ENCODE assay signal across 24 mouse cellular contexts in genomic region chr4:136461206-136461605, GRCm38 (mm10). TPM values are rescaled to one million over a fixed set of nuclear protein-coding genes. Genes with fewer than 3 reads are reported as not detected.
DNase-seq lines count a peak whose midpoint lies in the region; TF ChIP-seq lines count a peak whose summit lies in the region.
"Had no signal": no experiment of that assay in that cellular context is flagged by ENCODE, and none has a peak within 500 bp of the region (broad histone marks: within the 10 kb centered on the region; RNA-seq: fewer than 3 reads in every experiment).

No protein-coding gene starts in this region.

- H3K4me2 ChIP-seq in myocyte (ENCODE audit: low read depth), result no peak overlapping the region

- peaks cover under 1 to 19% of the 10 kb centered on the region in 2 experiments for H3K4me1 ChIP-seq in MEL (ENCODE audit: control insufficient read depth in 1 of 2, insufficient read depth in 2 of 2, low read length in 2 of 2)

- no peak overlapping the region for H3ac ChIP-seq in myocyte (ENCODE audit: control insufficient read depth, insufficient read length)

- DNase-seq in gastrocnemius, adult 2 months, result no peak
- DNase-seq in gastrocnemius, postnatal 14 days, result no peak
- no peak for DNase-seq in layer of hippocampus, adult 2 months (ENCODE audit: low spot score in 2 of 2)
- DNase-seq in layer of hippocampus, postnatal 10 days (ENCODE audit: low spot score in 2 of 2), result no peak
- peak; percentile 31 for DNase-seq in MEL (ENCODE audit: low read depth, low spot score)
- DNase-seq in ovary, postnatal 36 days (ENCODE audit: low spot score), result no peak
- DNase-seq in left cerebral cortex, adult 9 months (ENCODE audit: low spot score in 2 of 2), result no peak
- DNase-seq: adrenal gland, postnatal 10 days; B cell, adult 2 months; kidney, postnatal 4 days; liver; lung, adult 2 months; lung, postnatal 4 days; retina, postnatal 1 day; thymus, adult 2 months had no signal

- peaks cover 0 to 12% of the 10 kb centered on the region in 2 experiments; a peak in 2 of 4 replicates for H3K36me3 ChIP-seq in MEL (ENCODE audit: control insufficient read depth in 1 of 2, insufficient read depth in 2 of 2, low read length in 2 of 2)
- H3K36me3 ChIP-seq in myocyte (ENCODE audit: control insufficient read depth, insufficient read depth), result no peaks in the 10 kb centered on the region
- H3K36me3 ChIP-seq: embryonic facial prominence, embryonic 15.5 days; forebrain, embryonic 12.5 days; G1E; midbrain, embryonic 10.5 days had no signal

- no peak for TF ChIP-seq RAD21 in MEL (IDR thresholded peaks at IDR 0.05; ENCODE audit: low read depth, low read length)

- no peak for TF ChIP-seq CTCF in gastrocnemius, adult 2 months (IDR thresholded peaks at IDR 0.05)
- TF ChIP-seq CTCF in layer of hippocampus, adult 2 months (conservative IDR thresholded peaks at IDR 0.05), result no peak
- no peak for TF ChIP-seq CTCF in MEL (IDR thresholded peaks at IDR 0.05 in 2 of 3, conservative IDR thresholded peaks at IDR 0.05 in 1 of 3; ENCODE audit: control insufficient read depth in 1 of 3, insufficient read depth in 1 of 3, low read depth in 2 of 3, low read length in 3 of 3, poor library complexity in 1 of 3, severe bottlenecking in 1 of 3)

- H3K4me3 ChIP-seq in gastrocnemius, adult 2 months, result 0 out of 2 replicates have a peak overlapping the region, but pooled peaks have one; percentile 88
- no peak overlapping the region for H3K4me3 ChIP-seq in layer of hippocampus, adult 2 months
- H3K4me3 ChIP-seq in MEL (ENCODE audit: control insufficient read depth in 1 of 2, insufficient read depth in 1 of 2, low read depth in 2 of 2, low read length in 2 of 2) (no peak overlapping the region), myocyte (peak overlapping the region; percentile 35)

- intact Hi-C loops in gastrocnemius, adult 2 months (cut with DNase I), result no loop called here
- intact Hi-C loops in gastrocnemius, postnatal 14 days (cut with DNase I; ENCODE audit: low total_unique reads), result no loop called here

- H3K79me2 ChIP-seq in MEL (ENCODE audit: control insufficient read depth, insufficient read depth, low read length, poor library complexity) (peaks cover 7% of the 10 kb centered on the region; the same call in 1 of the 2 replicates), myocyte (ENCODE audit: control insufficient read depth, insufficient read depth) (no peaks in the 10 kb centered on the region)

- H3K27me3 ChIP-seq in MEL (ENCODE audit: control insufficient read depth in 1 of 2, insufficient read depth in 2 of 2, low read length in 2 of 2) (no peaks in the 10 kb centered on the region), myocyte (ENCODE audit: control insufficient read depth, insufficient read depth, insufficient read length) (no peaks in the 10 kb centered on the region)

- no peaks in the 10 kb centered on the region for H3K9me3 ChIP-seq in MEL (replicated peaks; ENCODE audit: insufficient read depth, low read length)
- H3K9me3 ChIP-seq: embryonic facial prominence, embryonic 15.5 days; forebrain, embryonic 12.5 days; G1E; midbrain, embryonic 10.5 days had no signal

- no peak for TF ChIP-seq POLR2A in MEL (IDR thresholded peaks at IDR 0.05; ENCODE audit: control insufficient read depth in 1 of 2, insufficient read depth in 1 of 2, low read depth in 1 of 2, low read length in 2 of 2, poor library complexity in 1 of 2)
- no peak for TF ChIP-seq POLR2A in myocyte (IDR thresholded peaks at IDR 0.05; ENCODE audit: insufficient read length, low read depth)

- TF ChIP-seq EP300 in MEL (IDR thresholded peaks at IDR 0.05; ENCODE audit: low read depth in 1 of 2, low read length in 2 of 2), result no peak

- peak overlapping the region; percentile 90 for H3K9ac ChIP-seq in MEL (ENCODE audit: control insufficient read depth, low read depth, low read length, poor library complexity, severe bottlenecking)
- H3K9ac ChIP-seq: embryonic facial prominence, embryonic 15.5 days had no signal

- H3K27ac ChIP-seq in gastrocnemius, adult 2 months, result peak overlapping the region; percentile 93
- peak overlapping the region; percentile 98; the same call in 1 of the 2 replicates for H3K27ac ChIP-seq in layer of hippocampus, adult 2 months
- peak overlapping the region; percentile 86; the same call in 1 of the 2 replicates for H3K27ac ChIP-seq in MEL (ENCODE audit: control insufficient read depth, low read depth, low read length)
- H3K27ac ChIP-seq: embryonic facial prominence, embryonic 15.5 days; forebrain, embryonic 12.5 days; hindbrain, embryonic 14.5 days had no signal

TF ChIP-seq in MEL, 35 proteins besides CTCF, POLR2A, EP300 and RAD21:
- TF ChIP-seq NRF1 (IDR thresholded peaks at IDR 0.05; ENCODE audit: insufficient read depth, low read depth, low read length, poor library complexity, severe bottlenecking) (no peak), UBTF (IDR thresholded peaks at IDR 0.05; ENCODE audit: borderline replicate concordance, insufficient read depth, low read depth, low read length) (no peak), SIN3A (IDR thresholded peaks at IDR 0.05; ENCODE audit: low read length) (no peak), ETS1 (IDR thresholded peaks at IDR 0.05; ENCODE audit: low read depth, low read length) (no peak), USF1 (IDR thresholded peaks at IDR 0.05; ENCODE audit: low read depth, low read length) (peak; percentile 50)

TF ChIP-seq in myocyte, 11 proteins besides CTCF, POLR2A, EP300 and RAD21:
- TF ChIP-seq E2F4 (IDR thresholded peaks at IDR 0.05; ENCODE audit: insufficient read depth), result no peak

RNA-seq across cellular contexts. Expression of gene 6030445D17Rik, which starts 0.8 kb away (rescaled TPM):
- under 1 TPM; 0.13 to 0.17 TPM for total RNA-seq in gastrocnemius, adult 2 months (2021)
- total RNA-seq in gastrocnemius, postnatal 14 days (2021), result under 1 TPM in 1 of 2 experiments, not detected in 1; 0.16 TPM
- total RNA-seq in layer of hippocampus, adult 2 months (2021), result 1 to 10 TPM in 1 of 2 experiments, under 1 TPM in 1; 0.66 to 1.1 TPM
- total RNA-seq in layer of hippocampus, postnatal 10 days (2021), result under 1 TPM; 0.62 TPM
- 0.26 and 0.46 TPM in 2 replicates for total RNA-seq in MEL (2012; rRNA removed)
- under 1 TPM in 1 of 2 experiments, not detected in 1; 0.77 TPM for polyA plus RNA-seq in MEL (2012; ENCODE audit: insufficient read depth in 1 of 2, insufficient read length in 2 of 2, low read depth in 1 of 2, low replicate concordance in 2 of 2, missing spikeins in 1 of 2)
- 0.46 TPM for polyA plus RNA-seq in myocyte (2012; fragmentation: generic; extraction: Trizol)
- total RNA-seq: G1E; neutrophil, adult 5-6 weeks had no signal
- polyA plus RNA-seq: forebrain, embryonic 12.5 days; G1E; heart, embryonic 16.5 days had no signal

RNA-seq across cellular contexts. Expression of gene Luzp1, which starts 8.4 kb away (rescaled TPM):
- total RNA-seq in gastrocnemius, adult 2 months (2021), result 10 to 100 TPM; 10.8 to 16.0 TPM
- 10 to 100 TPM; 17.4 to 20.6 TPM for total RNA-seq in gastrocnemius, postnatal 14 days (2021)
- 10 to 100 TPM; 80.6 to 95.8 TPM for total RNA-seq in layer of hippocampus, adult 2 months (2021)
- total RNA-seq in layer of hippocampus, postnatal 10 days (2021), result 10 to 100 TPM; 47.3 to 50.2 TPM
- 7.3 and 7.5 TPM in 2 replicates for total RNA-seq in MEL (2012; rRNA removed)
- 10 to 100 TPM in 1 of 2 experiments, not detected in 1; 13.4 TPM for polyA plus RNA-seq in MEL (2012; ENCODE audit: insufficient read depth in 1 of 2, insufficient read length in 2 of 2, low read depth in 1 of 2, low replicate concordance in 2 of 2, missing spikeins in 1 of 2)
- polyA plus RNA-seq in myocyte (2012; fragmentation: generic; extraction: Trizol), result 12.5 TPM
- polyA plus RNA-seq: G1E had no signal

RNA-seq across cellular contexts. Expression of gene Htr1d, which starts 37.9 kb away (rescaled TPM):
- not detected for total RNA-seq in gastrocnemius, adult 2 months (2021)
- total RNA-seq in gastrocnemius, postnatal 14 days (2021), result not detected
- under 1 TPM; 0.39 to 0.41 TPM for total RNA-seq in layer of hippocampus, adult 2 months (2021)
- 1 to 10 TPM in 1 of 2 experiments, under 1 TPM in 1; 0.98 to 1.3 TPM for total RNA-seq in layer of hippocampus, postnatal 10 days (2021)
- total RNA-seq in MEL (2012; rRNA removed), result not detected in 2 replicates
- polyA plus RNA-seq in MEL (2012; ENCODE audit: insufficient read depth in 1 of 2, insufficient read length in 2 of 2, low read depth in 1 of 2, low replicate concordance in 2 of 2, missing spikeins in 1 of 2) (not detected), myocyte (2012; fragmentation: generic; extraction: Trizol) (0.11 TPM)
- total RNA-seq: gastrocnemius, postnatal 4 days; neutrophil, adult 5-6 weeks had no signal
- polyA plus RNA-seq: G1E; lung, adult 2 months had no signal

Comparison
In these comparisons a context has a peak if more than half of its experiments do, and no peak if none do; other contexts are left out.
1. H3K4me3 ChIP-seq: peak in gastrocnemius, adult 2 months (single experiment) and myocyte (single experiment); none in layer of hippocampus, adult 2 months (single experiment) and MEL (0 of 2).
2. Peak in every context shown above with its lines, with median percentiles within 50 percentile points of each other: H3K27ac ChIP-seq.